Mouse (Mus musculus) embryonic fibroblast, embryonic 13.5 days (primary cell): ENCODE measurements around the gene Rab29. TPM values are rescaled to one million over a fixed set of nuclear protein-coding genes. Genes with fewer than 3 reads are reported as not detected.

ENCODE experiments used
- H3K27ac ChIP-seq: 2 replicates; pipeline ENCODE4 v1.5.1; 2012; ENCODE audit warnings: low read length, control low read depth, inconsistent platforms; ENCODE audit not compliant: insufficient read depth
- H3K4me1 ChIP-seq: 2 replicates; pipeline ENCODE4 v1.6.1; 2011; ENCODE audit warnings: low read length; ENCODE audit not compliant: control insufficient read depth, insufficient read depth
- H3K4me3 ChIP-seq: 2 replicates; pipeline ENCODE4 v1.5.1; 2011; ENCODE audit warnings: mild to moderate bottlenecking, control low read depth, low read length; ENCODE audit not compliant: insufficient read depth
- CTCF ChIP-seq: IDR thresholded peaks from 2 replicates; pipeline ENCODE4 v1.5.1; 2011; ENCODE audit warnings: mild to moderate bottlenecking, control low read depth, low read length, moderate library complexity, borderline replicate concordance; ENCODE audit not compliant: insufficient read depth
- POLR2A ChIP-seq: IDR thresholded peaks from 2 replicates; pipeline ENCODE4 v1.6.1; 2011; ENCODE audit warnings: low read depth, mild to moderate bottlenecking, control low read depth, low read length, moderate library complexity
- polyA plus RNA-seq: library from polyadenylated mRNA; stranded (reverse); fragments of >200 nt; gene quantifications from 2 replicates; pipeline ENCODE4 v1.2.4, GENCODE M21; 2011; ENCODE audit warnings: low read depth; ENCODE audit not compliant: missing spikeins, insufficient read length

The Rab29 gene
- polyA plus RNA-seq, 1 experiment = 23.8 TPM

GRCm38 (mm10) chr1:131846255-131846654, 20.8 kb upstream of the Rab29 start:
- H3K4me1 ChIP-seq = no peaks in the 10 kb centered on the region
- H3K27ac ChIP-seq = no peak overlapping the region
- peak; percentile 44; the same call in 1 of the 2 replicates for TF ChIP-seq CTCF
- TF ChIP-seq POLR2A = no peak
- H3K4me3 ChIP-seq = no peak overlapping the region

- no peak overlapping the region for H3K27ac ChIP-seq
- no peak for TF ChIP-seq POLR2A
These were observed 5.2 kb upstream of the Rab29 start for GRCm38 (mm10) chr1:131861811-131862210.

GRCm38 (mm10) chr1:131865596-131865995, 1.4 kb upstream of the Rab29 start:
- Histone ChIP-seq H3K4me1 (no peaks in the 10 kb centered on the region), H3K27ac (no peak overlapping the region), H3K4me3 (no peak overlapping the region)
- TF ChIP-seq CTCF = no peak
- no peak for TF ChIP-seq POLR2A

More at GRCm38 (mm10) chr1:131861811-131862210, 5.2 kb upstream of the Rab29 start:
- H3K4me1 ChIP-seq = no peaks in the 10 kb centered on the region
- no peak overlapping the region for H3K4me3 ChIP-seq

GRCm38 (mm10) chr1:131866304-131866999, 572 bp upstream of the Rab29 start:
- no peak overlapping the region for H3K27ac ChIP-seq
- H3K4me1 ChIP-seq = no peaks in the 10 kb centered on the region
- no peak overlapping the region for H3K4me3 ChIP-seq
- TF ChIP-seq CTCF (no peak), POLR2A (no peak)

GRCm38 (mm10) chr1:131867946-131868290, 894 bp downstream of the Rab29 start:
- TF ChIP-seq POLR2A (no peak), CTCF (no peak)
- Histone ChIP-seq H3K4me1 (no peaks in the 10 kb centered on the region), H3K4me3 (peak overlapping the region; percentile 59), H3K27ac (no peak overlapping the region)

- no peak overlapping the region for H3K4me3 ChIP-seq
- TF ChIP-seq POLR2A (no peak), CTCF (no peak)
- H3K27ac ChIP-seq = no peak overlapping the region
- no peaks in the 10 kb centered on the region for H3K4me1 ChIP-seq
These were observed 2.5 kb downstream of the Rab29 start for GRCm38 (mm10) chr1:131869561-131869960.

- TF ChIP-seq POLR2A = no peak
- TF ChIP-seq CTCF = no peak
- Histone ChIP-seq H3K27ac (no peak overlapping the region), H3K4me3 (no peak overlapping the region), H3K4me1 (no peaks in the 10 kb centered on the region)
These were observed 5.8 kb downstream of the Rab29 start for GRCm38 (mm10) chr1:131872856-131873255.

- Histone ChIP-seq H3K27ac (no peak overlapping the region), H3K4me1 (no peaks in the 10 kb centered on the region), H3K4me3 (no peak overlapping the region)
- TF ChIP-seq POLR2A = no peak
- TF ChIP-seq CTCF = no peak
These were observed 12.8 kb downstream of the Rab29 start for GRCm38 (mm10) chr1:131879816-131880215.

GRCm38 (mm10) chr1:131882787-131883186, 15.8 kb downstream of the Rab29 start:
- TF ChIP-seq POLR2A (no peak), CTCF (no peak)
- no peaks in the 10 kb centered on the region for H3K4me1 ChIP-seq
- no peak overlapping the region for H3K27ac ChIP-seq
- H3K4me3 ChIP-seq = no peak overlapping the region

GRCm38 (mm10) chr1:131886173-131886572, 19.1 kb downstream of the Rab29 start:
- Histone ChIP-seq H3K4me1 (no peaks in the 10 kb centered on the region), H3K4me3 (no peak overlapping the region), H3K27ac (no peak overlapping the region)
- no peak for TF ChIP-seq POLR2A
- TF ChIP-seq CTCF = no peak

GRCm38 (mm10) chr1:131886641-131887040, 19.6 kb downstream of the Rab29 start:
- Histone ChIP-seq H3K4me1 (no peaks in the 10 kb centered on the region), H3K27ac (no peak overlapping the region), H3K4me3 (no peak overlapping the region)
- TF ChIP-seq POLR2A (no peak), CTCF (no peak)
